Mouse (Mus musculus) midbrain, embryonic 11.5 days (tissue): ENCODE data around the gene Ralgds. TPM values are rescaled to one million over a fixed set of nuclear protein-coding genes. Genes with fewer than 3 reads are reported as not detected.
"Not testable (repeated sequence)": the region's sequence is repeated elsewhere in the genome, so short reads cannot be mapped to it uniquely, and the experiment has no call there.

Experiments used
- ATAC-seq: fragments of 200-750 bp; cut with Nextera tagmentation; 2 replicates; pipeline ENCODE4 v1.8.0; 2017; ENCODE audit warnings: moderate TSS enrichment, moderate library complexity; ENCODE audit not compliant: low FRiP score
- DNase-seq: peaks from one replicate; pipeline ENCODE4 v3.0.0; 2015; ENCODE audit warnings: low spot score; ENCODE audit errors: missing footprints
- H3K27ac ChIP-seq: fragments of 300-500 bp; sonication (generic); 2 replicates; pipeline ENCODE4 v1.5.1; 2014; ENCODE audit warnings: low read depth, low read length
- H3K27me3 ChIP-seq: fragments of 300-500 bp; sonication (generic); 2 replicates; pipeline ENCODE4 v1.6.1; 2014; ENCODE audit warnings: mild to moderate bottlenecking, low read length, moderate library complexity, mixed read lengths; ENCODE audit not compliant: control insufficient read depth, insufficient read depth
- H3K36me3 ChIP-seq: fragments of 300-500 bp; sonication (generic); 2 replicates; pipeline ENCODE4 v1.6.1; 2014; ENCODE audit warnings: mild to moderate bottlenecking, low read length, moderate library complexity, mixed read lengths; ENCODE audit not compliant: control insufficient read depth, insufficient read depth
- H3K4me1 ChIP-seq: fragments of 300-500 bp; sonication (generic); 2 replicates; pipeline ENCODE4 v1.6.1; 2014; ENCODE audit warnings: low read length; ENCODE audit not compliant: control insufficient read depth, insufficient read depth
- H3K4me2 ChIP-seq: fragments of 300-500 bp; sonication (generic); 2 replicates; pipeline ENCODE4 v1.6.1; 2014; ENCODE audit warnings: mild to moderate bottlenecking, moderate library complexity
- H3K4me3 ChIP-seq: fragments of 300-500 bp; sonication (generic); 2 replicates; pipeline ENCODE4 v1.5.1; 2014; ENCODE audit warnings: low read depth, low read length
- H3K9ac ChIP-seq: fragments of 300-500 bp; sonication (generic); 2 replicates; pipeline ENCODE4 v1.6.1; 2014; ENCODE audit warnings: low read length
- H3K9me3 ChIP-seq: fragments of 300-500 bp; sonication (generic); 2 replicates; pipeline ENCODE4 v1.6.1; 2016; ENCODE audit warnings: low read length; ENCODE audit not compliant: control insufficient read depth
- WGBS: fragments of 180-500 bp; shearing (Covaris S2); extraction: QIAGEN DNeasy Blood & Tissue Kit; methylation state at CpG from one replicate; pipeline ENCODE4 v1.1.7; 2014; 5-methylcytosine and 5-hydroxymethylcytosine counted together
- polyA plus RNA-seq: library from polyadenylated mRNA; unstranded; fragments of >200 nt; fragmentation: Nextera tagmentation; extraction: Ambion mirVana; gene quantifications from 2 replicates; pipeline ENCODE4 v1.2.1, GENCODE M21; 2014

Ralgds gene
- polyA plus RNA-seq, 1 experiment from 2014 or later = 48.8 TPM

GRCm38 (mm10) chr2:28472011-28472410, 40.9 kb upstream of the Ralgds start:
- not testable (repeated sequence) for H3K9me3 ChIP-seq, H3K4me1 ChIP-seq, DNase-seq, H3K9ac ChIP-seq, H3K4me3 ChIP-seq, H3K27ac ChIP-seq, ATAC-seq, H3K27me3 ChIP-seq, H3K4me2 ChIP-seq
- 96% methylated on average over 8 of the region's 8 CpGs for WGBS
- H3K36me3 ChIP-seq = peaks cover 30% of the 10 kb centered on the region

GRCm38 (mm10) chr2:28477993-28478392, 34.9 kb upstream of the Ralgds start:
- H3K9me3 ChIP-seq, H3K4me1 ChIP-seq, H3K36me3 ChIP-seq, DNase-seq, H3K27me3 ChIP-seq, H3K27ac ChIP-seq, H3K4me2 ChIP-seq, H3K9ac ChIP-seq, ATAC-seq, H3K4me3 ChIP-seq: not testable (repeated sequence)
- 93% methylated on average over 5 of the region's 5 CpGs for WGBS

GRCm38 (mm10) chr2:28479208-28480204, 33.4 kb upstream of the Ralgds start:
- DNase-seq (no peak), ATAC-seq (no peak)
- Histone ChIP-seq H3K4me3 (no peak overlapping the region), H3K4me2 (no peak overlapping the region), H3K27ac (no peak overlapping the region), H3K9me3 (no peaks in the 10 kb centered on the region), H3K36me3 (no peaks in the 10 kb centered on the region), H3K27me3 (no peaks in the 10 kb centered on the region), H3K4me1 (no peaks in the 10 kb centered on the region), H3K9ac (no peak overlapping the region)
- 85% methylated on average over 20 of the region's 20 CpGs for WGBS

GRCm38 (mm10) chr2:28483861-28484260, 29.1 kb upstream of the Ralgds start:
- H3K36me3 ChIP-seq = no peaks in the 10 kb centered on the region
- no peaks in the 10 kb centered on the region for H3K9me3 ChIP-seq
- no peak overlapping the region for H3K9ac ChIP-seq
- no peaks in the 10 kb centered on the region for H3K4me1 ChIP-seq
- H3K4me2 ChIP-seq = no peak overlapping the region
- DNase-seq = no peak
- no peak overlapping the region for H3K27ac ChIP-seq
- H3K27me3 ChIP-seq = no peaks in the 10 kb centered on the region
- H3K4me3 ChIP-seq = no peak overlapping the region
- 69% methylated on average over 2 of the region's 2 CpGs for WGBS
- no peak for ATAC-seq

GRCm38 (mm10) chr2:28494521-28494920, 18.4 kb upstream of the Ralgds start:
- no peak overlapping the region for H3K27ac ChIP-seq
- no peaks in the 10 kb centered on the region for H3K9me3 ChIP-seq
- no peak for ATAC-seq
- no peak overlapping the region for H3K4me2 ChIP-seq
- no peaks in the 10 kb centered on the region for H3K4me1 ChIP-seq
- H3K9ac ChIP-seq = no peak overlapping the region
- WGBS = 96% methylated on average over 2 of the region's 2 CpGs
- H3K4me3 ChIP-seq = no peak overlapping the region
- H3K27me3 ChIP-seq = no peaks in the 10 kb centered on the region
- DNase-seq = no peak
- no peaks in the 10 kb centered on the region for H3K36me3 ChIP-seq

- H3K27ac ChIP-seq = no peak overlapping the region
- no peak overlapping the region for H3K9ac ChIP-seq
- H3K27me3 ChIP-seq = no peaks in the 10 kb centered on the region
- no peak overlapping the region for H3K4me2 ChIP-seq
- no peaks in the 10 kb centered on the region for H3K36me3 ChIP-seq
- WGBS = 84% methylated on average over 14 of the region's 14 CpGs
- ATAC-seq (no peak), DNase-seq (no peak)
- H3K4me3 ChIP-seq = no peak overlapping the region
- H3K4me1 ChIP-seq = no peaks in the 10 kb centered on the region
- no peaks in the 10 kb centered on the region for H3K9me3 ChIP-seq
Measured at GRCm38 (mm10) chr2:28495207-28495756, 17.6 kb upstream of the Ralgds start.

GRCm38 (mm10) chr2:28495801-28496595, 16.9 kb upstream of the Ralgds start:
- 88% methylated on average over 16 of the region's 16 CpGs for WGBS
- H3K36me3 ChIP-seq = no peaks in the 10 kb centered on the region

GRCm38 (mm10) chr2:28496671-28497070, 16.3 kb upstream of the Ralgds start, which contains the start of gene Gbgt1:
TSS of gene Gbgt1 (plus strand) at chr2:28496891.
- H3K9me3 ChIP-seq = no peaks in the 10 kb centered on the region
- ATAC-seq (no peak), DNase-seq (no peak)
- H3K4me1 ChIP-seq = no peaks in the 10 kb centered on the region
- WGBS = 83% methylated on average over 5 of the region's 5 CpGs
- no peaks in the 10 kb centered on the region for H3K27me3 ChIP-seq
- H3K9ac ChIP-seq = no peak within 1 kb of the TSS
- H3K36me3 ChIP-seq = no peaks in the 10 kb centered on the region
- H3K27ac ChIP-seq = no peak within 1 kb of the TSS
- H3K4me3 ChIP-seq = no peak within 1 kb of the TSS
- no peak within 1 kb of the TSS for H3K4me2 ChIP-seq

More at GRCm38 (mm10) chr2:28495801-28496595, 16.9 kb upstream of the Ralgds start:
- Histone ChIP-seq H3K27ac (no peak overlapping the region), H3K4me1 (no peaks in the 10 kb centered on the region), H3K4me2 (no peak overlapping the region), H3K27me3 (no peaks in the 10 kb centered on the region), H3K9me3 (no peaks in the 10 kb centered on the region), H3K4me3 (no peak overlapping the region), H3K9ac (no peak overlapping the region)
- no peak for DNase-seq
- no peak for ATAC-seq
